Mouse (Mus musculus): ENCODE data around the gene Mapk8ip3. TPM values are rescaled to one million over a fixed set of nuclear protein-coding genes. Genes with fewer than 3 reads are reported as not detected.

Mapk8ip3 gene
- polyA plus RNA-seq, 1 experiment = 363 TPM

DNA sequence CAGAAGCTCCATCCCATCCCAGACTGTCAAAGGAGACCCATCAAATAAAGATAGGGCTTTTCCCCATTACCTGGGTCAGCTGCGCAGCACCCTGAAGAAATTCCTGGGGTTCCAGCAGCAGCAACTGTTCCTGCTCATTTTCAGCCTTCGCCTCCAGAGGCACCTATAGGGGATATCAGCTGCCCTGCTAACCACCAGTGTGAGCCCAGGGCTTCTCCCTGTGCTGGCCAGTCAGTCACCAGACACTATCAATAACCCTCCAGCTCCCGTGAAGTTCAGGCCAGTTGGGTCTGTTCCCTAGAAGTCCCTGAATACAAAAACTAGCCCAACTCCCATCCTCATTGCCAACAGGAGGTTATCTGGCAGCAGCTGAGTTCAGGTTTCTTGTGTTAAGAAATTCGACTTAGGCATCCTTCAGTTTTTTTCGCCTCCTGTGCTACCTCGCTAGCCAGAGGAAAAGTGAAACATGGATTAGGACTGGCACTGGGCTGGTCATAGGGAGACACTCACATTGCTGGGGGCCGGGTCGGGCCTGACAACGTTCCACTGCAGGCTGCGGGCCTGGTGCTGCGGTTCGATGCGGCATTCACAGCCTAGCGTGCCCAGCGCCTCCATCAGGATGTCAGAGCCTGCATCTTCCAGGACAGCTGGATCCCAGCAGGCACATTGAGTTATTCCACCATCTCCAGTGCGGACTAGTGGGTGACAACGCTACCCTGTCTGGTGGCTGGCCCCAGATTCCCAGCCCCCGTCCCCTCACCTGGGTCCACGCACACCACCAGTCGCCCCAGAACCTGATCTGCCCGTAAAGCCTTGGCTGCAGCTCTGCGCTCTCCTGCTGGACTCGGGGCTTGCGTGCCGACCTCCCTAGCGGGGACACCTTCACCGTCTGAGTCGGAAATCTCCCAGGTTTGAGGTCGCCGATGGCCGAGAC lies 42.4 kb downstream of the Mapk8ip3 start:
- TF ChIP-seq CTCF (IDR thresholded peaks at IDR 0.05; ENCODE audit: borderline replicate concordance, insufficient read depth, low read depth, low read length) = no peak
- TF ChIP-seq POLR2A (IDR thresholded peaks at IDR 0.05; ENCODE audit: borderline replicate concordance, insufficient read depth, low read length) = no peak
- Histone ChIP-seq H3K4me3 (replicated peaks; ENCODE audit: insufficient read depth, low read depth, low read length) (peak overlapping the region; percentile 87), H3K27me3 (ENCODE audit: control insufficient read depth, insufficient read depth, low read length) (no peaks in the 10 kb centered on the region), H3K4me1 (ENCODE audit: control insufficient read depth, insufficient read depth, low read length) (peaks cover 66% of the 10 kb centered on the region), H3K27ac (ENCODE audit: insufficient read depth, low read length) (peak overlapping the region; percentile 67)
- peak in 1 of 2 experiments; percentile 27 for DNase-seq
- WGBS = 8% methylated on average over 31 of the region's 31 CpGs

DNA sequence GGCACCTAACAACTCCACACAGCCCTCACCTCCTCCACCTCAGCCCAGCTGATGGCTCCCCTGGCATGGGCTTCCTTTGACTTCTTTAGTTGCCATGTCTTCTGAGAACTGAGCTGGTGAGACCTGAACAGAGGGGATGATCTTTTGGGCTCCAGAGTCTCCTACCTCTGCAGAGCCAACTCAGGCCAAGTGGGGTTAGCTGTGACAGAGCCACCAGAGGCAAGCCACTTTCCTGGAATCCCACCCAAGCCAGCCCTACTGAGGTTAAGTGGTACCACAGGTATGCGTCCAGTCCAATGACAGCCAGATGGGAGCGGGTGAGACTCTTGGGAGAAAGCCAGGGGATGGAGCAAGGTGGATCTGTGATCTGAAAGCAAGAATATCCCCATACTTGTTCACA lies 43.5 kb downstream of the Mapk8ip3 start:
- peaks cover 63% of the 10 kb centered on the region for H3K4me1 ChIP-seq (ENCODE audit: control insufficient read depth, insufficient read depth, low read length)
- H3K4me3 ChIP-seq (replicated peaks; ENCODE audit: insufficient read depth, low read depth, low read length) = no peak overlapping the region
- WGBS = 17% methylated on average over 2 of the region's 2 CpGs
- DNase-seq = peak; percentile 28
- H3K27ac ChIP-seq (ENCODE audit: insufficient read depth, low read length) = no peak overlapping the region
- TF ChIP-seq POLR2A (IDR thresholded peaks at IDR 0.05; ENCODE audit: borderline replicate concordance, insufficient read depth, low read length) = no peak
- no peak for TF ChIP-seq CTCF (IDR thresholded peaks at IDR 0.05; ENCODE audit: borderline replicate concordance, insufficient read depth, low read depth, low read length)
- H3K27me3 ChIP-seq (ENCODE audit: control insufficient read depth, insufficient read depth, low read length) = no peaks in the 10 kb centered on the region

GRCm38 (mm10) chr17:24892785-24893184 lies 44.0 kb downstream of the Mapk8ip3 start:
- H3K4me3 ChIP-seq (replicated peaks; ENCODE audit: insufficient read depth, low read depth, low read length) = no peak overlapping the region
- 35% methylated on average over 12 of the region's 12 CpGs for WGBS
- peaks cover 60% of the 10 kb centered on the region for H3K4me1 ChIP-seq (ENCODE audit: control insufficient read depth, insufficient read depth, low read length)
- H3K27me3 ChIP-seq (ENCODE audit: control insufficient read depth, insufficient read depth, low read length) = no peaks in the 10 kb centered on the region
- TF ChIP-seq POLR2A (IDR thresholded peaks at IDR 0.05; ENCODE audit: borderline replicate concordance, insufficient read depth, low read length) (no peak), CTCF (IDR thresholded peaks at IDR 0.05; ENCODE audit: borderline replicate concordance, insufficient read depth, low read depth, low read length) (no peak)
- peak; percentile 51 to 52 for DNase-seq
- no peak overlapping the region for H3K27ac ChIP-seq (ENCODE audit: insufficient read depth, low read length)

GRCm38 (mm10) chr17:24891321-24891720 lies 45.5 kb downstream of the Mapk8ip3 start:
- H3K27me3 ChIP-seq (ENCODE audit: control insufficient read depth, insufficient read depth, low read length) = no peaks in the 10 kb centered on the region
- peaks cover 51% of the 10 kb centered on the region for H3K4me1 ChIP-seq (ENCODE audit: control insufficient read depth, insufficient read depth, low read length)
- WGBS = 13% methylated on average over 13 of the region's 13 CpGs
- TF ChIP-seq POLR2A (IDR thresholded peaks at IDR 0.05; ENCODE audit: borderline replicate concordance, insufficient read depth, low read length) (peak; percentile 18; the same call in 1 of the 2 replicates), CTCF (IDR thresholded peaks at IDR 0.05; ENCODE audit: borderline replicate concordance, insufficient read depth, low read depth, low read length) (no peak)
- H3K27ac ChIP-seq (ENCODE audit: insufficient read depth, low read length) = peak overlapping the region; percentile 65
- peak; percentile 77 to 87 for DNase-seq
- no peak overlapping the region for H3K4me3 ChIP-seq (replicated peaks; ENCODE audit: insufficient read depth, low read depth, low read length)

DNA sequence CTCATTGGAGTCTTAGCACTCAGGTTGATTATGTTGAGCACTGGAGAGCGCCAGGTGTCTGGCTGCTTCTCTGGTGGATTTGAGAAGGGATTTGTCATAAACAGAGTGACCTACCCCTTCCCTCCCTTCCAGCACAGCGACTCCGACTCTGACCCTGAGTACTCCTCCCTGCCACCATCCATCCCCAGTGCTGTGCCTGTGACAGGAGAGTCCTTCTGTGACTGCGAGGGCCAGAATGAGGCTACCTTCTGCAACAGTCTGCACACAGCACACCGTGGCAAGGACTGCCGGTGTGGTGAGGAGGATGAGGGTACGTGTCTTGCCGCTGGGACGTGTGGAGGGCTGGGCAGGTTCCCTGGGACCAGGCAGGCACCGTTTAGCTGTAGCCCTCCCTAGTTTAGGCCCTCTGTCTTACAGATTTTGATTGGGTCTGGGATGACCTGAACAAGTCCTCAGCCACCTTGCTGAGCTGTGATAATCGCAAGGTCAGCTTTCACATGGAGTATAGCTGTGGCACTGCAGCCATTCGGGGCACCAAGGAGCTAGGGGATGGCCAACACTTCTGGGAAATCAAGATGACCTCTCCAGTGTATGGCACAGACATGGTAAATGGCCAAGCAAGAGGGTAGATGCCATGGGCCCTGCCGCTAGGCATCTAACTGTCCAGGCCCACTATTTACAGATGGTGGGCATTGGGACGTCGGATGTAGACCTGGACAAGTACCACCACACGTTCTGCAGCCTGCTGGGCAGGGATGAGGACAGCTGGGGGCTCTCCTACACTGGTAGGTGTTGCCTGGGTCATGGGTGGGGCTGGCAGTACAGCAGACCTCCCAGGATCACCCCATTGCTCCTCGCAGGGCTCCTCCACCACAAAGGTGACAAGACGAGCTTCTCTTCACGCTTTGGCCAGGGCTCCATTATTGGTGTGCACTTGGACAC lies 46.4 kb downstream of the Mapk8ip3 start:
- TF ChIP-seq CTCF (IDR thresholded peaks at IDR 0.05; ENCODE audit: borderline replicate concordance, insufficient read depth, low read depth, low read length) (no peak; the same call in 1 of the 2 replicates), POLR2A (IDR thresholded peaks at IDR 0.05; ENCODE audit: borderline replicate concordance, insufficient read depth, low read length) (0 out of 2 replicates have a peak, but pooled peaks have one; percentile 18)
- DNase-seq = peak in 1 of 2 experiments; percentile 25
- Histone ChIP-seq H3K4me1 (ENCODE audit: control insufficient read depth, insufficient read depth, low read length) (peaks cover 53% of the 10 kb centered on the region), H3K4me3 (replicated peaks; ENCODE audit: insufficient read depth, low read depth, low read length) (no peak overlapping the region), H3K27me3 (ENCODE audit: control insufficient read depth, insufficient read depth, low read length) (no peaks in the 10 kb centered on the region), H3K27ac (ENCODE audit: insufficient read depth, low read length) (peak overlapping the region; percentile 65; the same call in 1 of the 2 replicates)
- WGBS = 72% methylated on average over 19 of the region's 19 CpGs

- 66% methylated on average over 3 of the region's 3 CpGs for WGBS
- no peak overlapping the region for H3K4me3 ChIP-seq (replicated peaks; ENCODE audit: insufficient read depth, low read depth, low read length)
- TF ChIP-seq POLR2A (IDR thresholded peaks at IDR 0.05; ENCODE audit: borderline replicate concordance, insufficient read depth, low read length) = no peak
- TF ChIP-seq CTCF (IDR thresholded peaks at IDR 0.05; ENCODE audit: borderline replicate concordance, insufficient read depth, low read depth, low read length) = 0 out of 2 replicates have a peak, but pooled peaks have one; percentile 1
- H3K27me3 ChIP-seq (ENCODE audit: control insufficient read depth, insufficient read depth, low read length) = no peaks in the 10 kb centered on the region
- H3K4me1 ChIP-seq (ENCODE audit: control insufficient read depth, insufficient read depth, low read length) = peaks cover 56% of the 10 kb centered on the region
- H3K27ac ChIP-seq (ENCODE audit: insufficient read depth, low read length) = no peak overlapping the region; the same call in 1 of the 2 replicates
- DNase-seq = peak in 1 of 2 experiments; percentile 22
Measured at GRCm38 (mm10) chr17:24888862-24889261, 47.9 kb downstream of the Mapk8ip3 start.

Data from cerebellum, adult 2 months (tissue).